Mouse (Mus musculus) layer of hippocampus, adult 2 months (tissue): Measurements from ENCODE around the gene Ddx59. TPM values are rescaled to one million over a fixed set of nuclear protein-coding genes. Genes with fewer than 3 reads are reported as not detected.
A peak's percentile ranks its signal among the peaks of the same experiment; 100 is the strongest.

ENCODE experiments used
- DNase-seq, 2 experiments: peaks; one replicate each; pipeline ENCODE4 v3.0.0; 2022; ENCODE audit warnings: low spot score in 2 of 2
- H3K27ac ChIP-seq: fragments of 200-600 bp; 2 replicates; pipeline ENCODE4 v1.8.1; 2022
- H3K4me3 ChIP-seq: fragments of 200-600 bp; 2 replicates; pipeline ENCODE4 v1.8.1; 2022; ENCODE audit warnings: mild to moderate bottlenecking
- CTCF ChIP-seq: fragments of 200-600 bp; conservative IDR thresholded peaks from 2 replicates; pipeline ENCODE4 v1.8.1; 2022; ENCODE audit warnings: antibody characterized with exemption, mild to moderate bottlenecking, moderate library complexity
- total RNA-seq, 2 experiments: library from RNA; stranded (reverse); gene quantifications; 2 replicates each; pipeline ENCODE4 v1.2.3; 2021

The Ddx59 gene
- total RNA-seq, 2 experiments from 2014 or later, result 9.7 to 11.2 TPM

DNA sequence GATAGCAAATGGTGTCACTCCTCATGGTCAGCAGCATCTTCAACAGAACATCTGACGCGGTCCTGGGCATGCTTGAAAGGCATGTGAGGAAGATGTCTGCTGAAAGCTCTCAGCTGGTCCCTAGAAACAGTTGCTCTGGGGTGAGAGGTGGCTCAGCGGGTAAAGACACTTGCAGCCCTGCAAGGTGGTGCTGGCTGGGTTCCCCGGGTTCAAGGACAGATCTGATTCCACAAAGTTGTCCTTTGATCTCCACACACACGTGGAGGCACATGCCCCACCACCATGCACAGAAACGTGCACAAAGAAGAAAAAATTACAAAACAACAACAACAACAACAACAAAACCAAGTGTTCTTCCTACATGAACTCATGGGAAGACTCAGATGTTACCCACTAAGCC lies 41.7 kb downstream of the Ddx59 start:
- no peak for DNase-seq
- no peak for TF ChIP-seq CTCF
- Histone ChIP-seq H3K4me3 (no peak overlapping the region), H3K27ac (no peak overlapping the region)

DNA sequence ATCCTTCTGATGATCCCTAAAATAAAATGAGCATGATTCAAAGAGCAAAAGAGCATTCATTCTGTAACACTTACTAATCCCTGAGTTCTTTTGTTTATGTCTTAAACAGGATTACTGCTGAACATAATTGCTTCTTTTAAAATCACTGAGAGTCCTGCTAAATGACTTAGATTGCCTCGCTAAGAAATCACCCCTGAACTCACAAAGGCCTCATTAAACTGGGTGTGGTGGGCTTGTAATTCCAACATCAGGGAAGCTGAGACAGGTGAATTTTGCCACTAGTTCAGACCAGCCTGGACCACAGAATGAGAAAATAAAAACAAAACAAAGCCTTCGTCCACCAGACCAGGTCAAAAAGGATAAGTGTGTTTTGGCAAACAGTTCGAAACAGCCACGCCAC lies 42.3 kb downstream of the Ddx59 start:
- Histone ChIP-seq H3K4me3 (no peak overlapping the region), H3K27ac (no peak overlapping the region)
- TF ChIP-seq CTCF, result no peak
- DNase-seq, result no peak

DNA sequence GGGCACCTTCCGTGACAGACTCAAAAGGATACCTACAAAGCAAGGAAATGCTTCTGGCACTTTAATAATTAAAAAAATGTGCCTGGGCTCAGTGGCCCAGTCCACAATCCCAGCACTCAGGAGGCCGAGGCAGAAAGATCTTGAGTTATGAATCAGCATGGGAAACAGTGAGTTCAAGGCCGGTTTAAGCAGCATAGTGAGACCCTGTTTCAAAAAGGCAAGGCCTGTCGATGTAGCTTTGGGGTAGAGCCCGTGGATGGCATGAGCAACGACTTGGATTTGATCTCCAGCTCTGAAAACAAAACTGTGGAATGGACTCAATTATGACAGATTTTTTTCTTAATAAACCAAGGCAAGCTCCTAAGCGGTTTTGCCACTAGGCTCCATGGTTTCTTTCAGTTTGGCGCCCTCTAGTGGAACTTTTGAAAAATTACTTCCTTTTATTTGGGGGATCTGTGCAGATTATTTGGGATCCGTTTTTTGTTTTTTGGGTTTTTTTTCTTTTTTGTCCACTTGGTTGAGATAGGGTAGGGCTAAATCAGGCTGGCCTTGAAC lies 43.7 kb downstream of the Ddx59 start:
- peak; percentile 91 for TF ChIP-seq CTCF
- H3K4me3 ChIP-seq, result no peak overlapping the region
- DNase-seq, result peak; percentile 52 to 57
- no peak overlapping the region for H3K27ac ChIP-seq

DNA sequence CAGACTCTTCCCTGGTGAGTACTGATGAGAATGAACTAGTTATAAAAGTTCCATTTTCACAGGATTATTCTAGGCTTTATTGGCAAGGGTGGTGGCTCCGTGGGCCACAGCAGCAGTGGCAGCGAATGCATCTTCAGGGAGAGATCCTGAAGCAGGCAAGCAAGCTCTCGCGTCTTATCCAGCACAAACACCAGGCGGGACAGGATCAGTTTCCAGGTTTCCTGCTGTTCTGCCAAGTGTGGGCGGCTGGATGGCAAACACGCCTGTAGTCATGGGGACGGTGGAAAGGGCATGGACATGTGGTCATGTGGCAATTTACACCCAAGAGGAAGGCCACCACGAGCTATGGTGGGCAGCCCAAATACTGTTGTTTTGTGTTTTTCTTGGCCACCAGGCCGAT lies 47.4 kb downstream of the Ddx59 start:
- no peak for DNase-seq
- TF ChIP-seq CTCF, result no peak
- H3K4me3 ChIP-seq, result no peak overlapping the region
- H3K27ac ChIP-seq, result no peak overlapping the region

DNA sequence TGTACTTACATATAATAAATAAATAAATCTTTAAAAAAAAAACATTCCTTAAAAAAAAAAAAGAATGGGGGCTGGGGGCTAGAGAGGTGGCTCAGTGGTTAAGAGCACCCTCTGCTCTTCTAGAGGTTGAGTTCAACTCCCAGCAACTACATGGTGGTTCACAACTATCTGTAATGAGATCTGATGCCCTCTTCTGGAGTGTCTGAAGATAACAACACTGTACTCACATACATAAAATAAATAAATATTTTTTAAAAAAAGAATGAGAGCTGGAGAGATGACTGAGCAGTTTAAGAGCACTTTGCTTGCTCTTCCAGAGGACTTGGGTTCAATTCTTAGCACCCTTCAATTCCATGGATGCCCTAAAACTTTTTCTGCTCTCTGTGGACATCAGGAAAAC lies 50.1 kb downstream of the Ddx59 start:
- no peak overlapping the region for H3K27ac ChIP-seq
- TF ChIP-seq CTCF, result peak; percentile 54
- DNase-seq, result no peak
- H3K4me3 ChIP-seq, result no peak overlapping the region

DNA sequence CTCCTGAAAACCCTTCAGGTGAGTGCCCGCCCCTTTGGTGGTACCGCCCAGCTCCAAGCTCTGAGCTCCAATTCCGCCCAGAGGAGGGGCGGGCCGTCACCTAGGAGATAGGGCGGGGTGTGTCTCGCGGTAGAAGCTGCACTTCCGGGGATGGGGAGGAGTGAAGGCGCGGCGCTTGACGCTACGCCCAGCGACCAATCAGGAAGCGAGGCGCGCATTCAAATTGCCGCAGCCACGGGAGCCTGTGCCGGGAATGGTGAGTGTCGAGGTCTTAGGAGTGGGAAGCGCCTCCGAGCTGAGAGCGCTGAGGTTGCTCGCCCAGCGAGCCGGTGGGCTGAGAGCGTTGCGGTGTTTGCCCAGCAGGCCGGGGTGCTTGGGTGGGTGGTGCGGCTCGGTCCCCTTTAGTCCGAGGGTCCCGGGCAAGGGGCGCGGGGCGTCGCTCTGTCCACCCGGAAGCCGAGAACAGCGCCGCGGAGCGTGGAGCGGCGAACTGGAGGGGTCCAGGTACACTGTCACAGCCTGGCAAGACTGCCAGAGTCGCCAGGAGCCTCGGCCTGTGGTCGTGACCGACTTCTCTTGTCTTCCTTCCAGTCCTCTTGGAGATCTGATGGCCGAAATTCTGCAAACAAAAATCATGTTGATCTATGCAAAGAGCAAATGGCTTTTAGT lies 51.2 kb downstream of the Ddx59 start, which contains the start of gene Kif14:
Gene Kif14 (plus strand): TSS at position 201 of the 669 bp plus-strand sequence.
- Histone ChIP-seq H3K4me3 (peak within 1 kb of the TSS; percentile 63), H3K27ac (no peak within 1 kb of the TSS)
- TF ChIP-seq CTCF, result no peak
- DNase-seq, result peak; percentile 92 to 94

DNA sequence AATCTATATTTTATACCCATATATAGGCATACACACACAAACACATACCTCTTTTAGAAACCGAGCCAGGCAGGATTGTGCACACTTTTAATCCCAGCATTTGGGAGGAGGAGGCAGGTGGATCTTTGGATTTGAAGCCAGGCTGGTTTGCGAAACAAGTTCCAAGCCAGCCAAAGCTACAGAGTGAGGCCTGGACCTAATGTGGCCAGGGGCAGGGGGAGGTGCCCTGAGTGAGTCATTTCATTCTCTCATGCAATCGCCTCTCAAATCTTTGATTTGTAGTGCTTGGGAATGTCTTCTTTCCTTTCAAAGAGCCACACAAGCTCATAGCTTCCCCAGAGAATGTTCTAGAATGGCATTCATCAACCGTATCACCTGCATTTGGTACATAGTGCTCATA lies 54.3 kb downstream of the Ddx59 start:
- no peak for DNase-seq
- TF ChIP-seq CTCF, result no peak
- Histone ChIP-seq H3K4me3 (no peak overlapping the region), H3K27ac (no peak overlapping the region)

DNA sequence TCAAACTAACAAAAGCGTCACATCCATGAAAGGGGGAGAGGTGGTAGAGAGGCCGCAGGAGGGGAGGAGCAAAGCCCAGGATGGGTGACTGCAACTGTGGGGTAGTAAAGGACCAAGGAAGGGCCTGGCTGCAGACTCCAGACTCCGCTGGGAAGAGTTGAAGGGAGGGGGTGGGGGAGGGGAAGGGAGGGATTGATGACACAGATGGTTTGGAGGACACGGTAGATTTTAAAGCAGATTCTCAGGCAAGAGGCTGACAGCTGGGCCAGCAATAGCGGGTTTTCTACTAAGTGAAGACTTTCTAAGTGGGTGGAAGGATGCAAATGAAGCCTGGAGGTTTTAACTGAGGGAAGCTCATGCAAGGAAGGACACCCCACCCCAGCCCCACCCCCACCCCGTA lies 55.4 kb downstream of the Ddx59 start:
- no peak for TF ChIP-seq CTCF
- no peak for DNase-seq
- Histone ChIP-seq H3K27ac (no peak overlapping the region), H3K4me3 (no peak overlapping the region)

Other genes with a start within 250 kb of the Ddx59 start
- 1 to 10 TPM; 1.3 to 1.5 TPM for gene Mroh3, start 202.4 kb upstream of the Ddx59 start, total RNA-seq
- 1 to 10 TPM; 3.0 to 3.2 TPM for gene Inava, start 181.0 kb upstream of the Ddx59 start, total RNA-seq
- 1 to 10 TPM; 5.0 to 5.5 TPM for gene Gpr25, start 154.4 kb upstream of the Ddx59 start, total RNA-seq
- 100 to 1,000 TPM; 132 to 141 TPM for gene Camsap2, start 69.2 kb upstream of the Ddx59 start, total RNA-seq
- gene Kif14, start 51.1 kb downstream of the Ddx59 start, total RNA-seq, result under 1 TPM; 0.12 to 0.20 TPM
- 10 to 100 TPM; 34.6 to 37.9 TPM for gene Zfp281, start 209.6 kb downstream of the Ddx59 start, total RNA-seq